Mouse (Mus musculus) neural tube, embryonic 13.5 days (tissue): Measurements from ENCODE around the gene Tcte1. TPM values are rescaled to one million over a fixed set of nuclear protein-coding genes. Genes with fewer than 3 reads are reported as not detected.

Experiments used
- ATAC-seq: fragments of 200-750 bp; cut with Nextera tagmentation; 2 replicates; pipeline ENCODE4 v1.8.0; 2017; ENCODE audit warnings: low read depth, mild to moderate bottlenecking, moderate TSS enrichment, moderate library complexity
- H3K27ac ChIP-seq: fragments of 300-500 bp; sonication (generic); replicated peaks from 2 replicates; pipeline ENCODE4 v1.5.1; 2015; ENCODE audit warnings: moderate library complexity, mild to moderate bottlenecking, inconsistent platforms
- H3K27me3 ChIP-seq: fragments of 300-500 bp; sonication (generic); 2 replicates; pipeline ENCODE4 v1.6.1; 2015; ENCODE audit warnings: mild to moderate bottlenecking, inconsistent platforms
- H3K36me3 ChIP-seq: fragments of 300-500 bp; sonication (generic); 2 replicates; pipeline ENCODE4 v1.6.1; 2015; ENCODE audit warnings: mild to moderate bottlenecking, inconsistent platforms
- H3K4me1 ChIP-seq: fragments of 300-500 bp; sonication (generic); replicated peaks from 2 replicates; pipeline ENCODE4 v1.6.1; 2015; ENCODE audit warnings: inconsistent platforms
- H3K4me2 ChIP-seq: fragments of 300-500 bp; sonication (generic); 2 replicates; pipeline ENCODE4 v1.6.1; 2015; ENCODE audit warnings: inconsistent platforms, mild to moderate bottlenecking, moderate library complexity
- H3K4me3 ChIP-seq: fragments of 300-500 bp; sonication (generic); 2 replicates; pipeline ENCODE4 v1.5.1; 2015; ENCODE audit warnings: mild to moderate bottlenecking, inconsistent platforms
- H3K9ac ChIP-seq: fragments of 300-500 bp; sonication (generic); 2 replicates; pipeline ENCODE4 v1.6.1; 2015; ENCODE audit warnings: moderate library complexity, mild to moderate bottlenecking, inconsistent platforms
- H3K9me3 ChIP-seq: fragments of 300-500 bp; sonication (generic); 2 replicates; pipeline ENCODE4 v1.6.1; 2016; ENCODE audit warnings: inconsistent platforms
- WGBS: fragments of 180-500 bp; shearing (Covaris S2); methylation state at CpG from one replicate; pipeline ENCODE4 v1.1.7; 2015; 5-methylcytosine and 5-hydroxymethylcytosine counted together
- polyA plus RNA-seq: library from polyadenylated mRNA; unstranded; fragments of >200 nt; fragmentation: Nextera tagmentation; extraction: Ambion mirVana; gene quantifications from 2 replicates; pipeline ENCODE4 v1.2.1, GENCODE M21; 2015

Tcte1 gene
- polyA plus RNA-seq, 1 experiment from 2014 or later: 3.3 TPM

DNA sequence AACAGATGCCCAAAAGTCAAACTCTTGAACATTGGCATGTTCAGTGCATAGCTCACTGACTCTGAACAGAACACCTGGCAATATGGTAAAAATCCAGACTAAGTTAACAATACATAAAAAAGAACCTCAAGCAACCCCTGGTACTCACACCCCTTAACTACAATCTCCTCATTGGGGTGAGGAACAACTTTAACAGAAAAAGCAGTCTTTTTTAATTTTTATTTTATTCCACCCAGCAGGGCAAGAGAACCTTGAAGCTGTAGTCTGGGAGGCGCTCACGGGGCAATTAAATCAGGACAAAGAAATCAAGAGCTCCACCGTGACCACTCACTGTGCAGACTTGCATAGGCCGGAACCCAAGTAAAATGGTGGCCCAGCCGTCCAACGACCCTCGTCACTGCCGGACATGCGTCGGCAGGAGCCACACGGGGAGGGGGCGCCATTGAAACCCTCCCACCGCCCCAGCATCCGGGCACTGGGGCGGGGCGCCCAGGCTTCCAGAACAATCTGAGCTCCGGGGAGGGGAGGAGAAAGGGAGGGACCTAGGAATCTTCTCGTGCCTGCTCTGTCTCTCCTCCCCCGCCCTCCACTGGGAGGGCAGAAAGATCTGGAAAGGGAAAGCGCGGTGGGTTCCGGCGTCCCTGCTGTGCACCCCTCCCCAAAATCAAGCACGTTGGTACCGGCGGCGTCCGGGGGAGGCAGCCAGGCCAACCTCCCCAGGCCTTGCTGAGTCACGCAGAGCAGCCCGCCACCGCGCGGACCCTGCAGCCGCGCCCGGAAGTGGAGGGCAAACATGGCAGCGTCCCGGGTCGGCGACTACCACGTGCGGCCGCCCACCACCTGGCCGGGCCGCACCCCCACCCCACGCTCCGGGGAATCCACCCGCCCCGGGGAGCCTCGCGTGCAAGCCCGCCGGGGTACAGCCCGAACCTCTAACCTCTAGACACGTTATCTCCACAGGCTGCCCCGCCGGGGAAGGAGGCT lies 49.2 kb downstream of the Tcte1 start:
- Histone ChIP-seq H3K4me1 (peaks cover 59% of the 10 kb centered on the region), H3K4me3 (peak overlapping the region; percentile 100)
- ATAC-seq: peak; percentile 59

DNA sequence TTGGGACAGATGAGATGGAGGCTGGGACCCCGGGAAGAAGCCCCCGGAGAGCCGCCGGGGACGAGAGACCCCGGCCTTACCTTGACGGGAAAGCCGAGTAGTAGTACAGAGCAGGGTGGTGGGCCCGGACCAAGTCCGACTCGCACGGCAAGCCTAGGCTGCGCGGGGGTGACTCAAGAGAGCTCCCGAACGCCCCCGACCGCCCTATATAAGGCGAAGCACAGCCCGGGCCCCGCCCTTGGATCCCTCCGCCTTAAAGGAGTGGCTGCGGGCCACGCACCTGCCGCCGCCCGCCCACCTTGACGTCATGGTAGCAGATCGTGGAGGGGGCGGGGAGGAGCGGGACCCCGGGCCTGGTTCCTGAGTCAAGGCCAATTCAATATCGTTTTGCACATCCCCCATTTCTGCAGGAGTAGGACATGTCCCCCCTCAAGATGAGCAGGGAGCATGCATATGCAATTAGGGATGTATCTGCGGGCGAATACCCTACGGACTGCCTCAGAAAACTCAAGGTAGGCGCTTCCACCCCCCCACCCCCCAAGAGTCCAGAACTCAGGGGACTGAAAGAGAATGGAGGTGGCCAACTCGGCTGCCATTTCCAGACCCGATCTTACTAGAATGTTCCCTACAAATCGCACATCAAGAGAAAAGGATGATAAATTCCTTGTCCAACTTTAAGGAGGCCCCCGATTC lies 50.0 kb downstream of the Tcte1 start, which contains the start of gene Hsp90ab1:
Hsp90ab1 (minus strand) TSS at position 185 of the 693 bp plus-strand sequence.
- Histone ChIP-seq H3K9ac (peak within 1 kb of the TSS; percentile 100), H3K4me3 (peak within 1 kb of the TSS; percentile 100), H3K4me2 (peak within 1 kb of the TSS; percentile 81), H3K36me3 (peaks cover 35% of the 10 kb centered on the region), H3K9me3 (no peaks in the 10 kb centered on the region), H3K27ac (peak within 1 kb of the TSS; percentile 99), H3K4me1 (peaks cover 52% of the 10 kb centered on the region), H3K27me3 (no peaks in the 10 kb centered on the region)
- WGBS: under 1% methylated on average over 41 of the region's 41 CpGs
- ATAC-seq: peak; percentile 86

More for the DNA sequence above, 49.2 kb downstream of the Tcte1 start:
- WGBS: under 1% methylated on average over 54 of the region's 57 CpGs
- Histone ChIP-seq H3K27ac (peak overlapping the region; percentile 99), H3K27me3 (no peaks in the 10 kb centered on the region), H3K9me3 (no peaks in the 10 kb centered on the region), H3K9ac (peak overlapping the region; percentile 100), H3K4me2 (peak overlapping the region; percentile 81), H3K36me3 (peaks cover 44% of the 10 kb centered on the region)

DNA sequence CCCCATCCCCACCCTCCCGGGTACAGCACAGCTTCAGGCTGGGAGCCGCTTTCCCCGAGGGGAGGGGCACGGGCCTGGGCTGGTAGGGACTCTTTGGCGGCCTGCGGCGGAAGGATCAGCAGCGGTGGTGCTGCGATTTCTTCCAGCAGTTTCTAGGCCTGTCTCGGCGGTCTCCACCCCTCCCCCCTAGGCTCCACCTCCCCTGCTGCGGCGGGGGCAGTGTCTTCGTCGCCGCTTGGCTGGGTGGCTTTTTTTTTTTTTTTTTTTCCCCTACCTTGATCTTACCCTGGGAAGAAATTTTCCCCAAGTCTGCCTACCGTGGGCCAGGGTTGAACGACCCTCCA lies 50.5 kb downstream of the Tcte1 start:
- Histone ChIP-seq H3K4me3 (peak overlapping the region; percentile 100), H3K27ac (peak overlapping the region; percentile 99), H3K36me3 (peaks cover 30% of the 10 kb centered on the region), H3K4me2 (peak overlapping the region; percentile 81), H3K9ac (peak overlapping the region; percentile 100), H3K27me3 (no peaks in the 10 kb centered on the region), H3K4me1 (peaks cover 47% of the 10 kb centered on the region), H3K9me3 (no peaks in the 10 kb centered on the region)
- 1% methylated on average over 16 of the region's 18 CpGs for WGBS
- ATAC-seq: peak; percentile 72

DNA sequence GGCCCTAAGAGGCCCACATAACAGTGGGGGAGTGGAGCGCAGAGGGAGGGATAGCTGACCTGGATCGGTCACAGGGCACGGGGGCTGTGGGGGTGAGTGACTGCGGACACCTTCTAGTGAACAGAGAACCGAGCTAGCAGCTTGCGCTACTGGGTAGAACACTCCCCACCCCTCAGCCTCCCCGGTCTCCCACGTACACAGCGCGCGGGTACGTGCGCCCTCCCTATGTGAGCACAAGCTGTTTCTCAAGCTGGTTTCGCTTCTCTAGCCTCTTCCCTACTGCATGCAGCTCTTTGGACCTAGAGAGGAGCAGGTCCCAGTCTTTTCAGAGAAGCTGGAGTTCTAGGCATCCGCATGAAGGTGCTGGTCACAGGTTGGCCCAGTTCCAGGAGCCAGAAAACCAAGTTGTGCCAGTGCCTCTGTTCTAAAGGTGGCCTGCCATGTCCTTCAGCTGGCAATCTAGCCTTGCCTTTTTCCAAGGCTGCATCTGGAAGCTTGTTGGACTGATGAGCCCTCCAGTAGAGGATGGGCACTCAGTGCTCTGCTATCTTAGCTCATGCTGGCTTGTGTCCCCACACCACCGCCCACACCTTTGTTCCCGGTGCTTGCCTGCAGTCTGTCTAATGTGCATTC lies 51.0 kb downstream of the Tcte1 start:
- no peaks in the 10 kb centered on the region for H3K27me3 ChIP-seq

DNA sequence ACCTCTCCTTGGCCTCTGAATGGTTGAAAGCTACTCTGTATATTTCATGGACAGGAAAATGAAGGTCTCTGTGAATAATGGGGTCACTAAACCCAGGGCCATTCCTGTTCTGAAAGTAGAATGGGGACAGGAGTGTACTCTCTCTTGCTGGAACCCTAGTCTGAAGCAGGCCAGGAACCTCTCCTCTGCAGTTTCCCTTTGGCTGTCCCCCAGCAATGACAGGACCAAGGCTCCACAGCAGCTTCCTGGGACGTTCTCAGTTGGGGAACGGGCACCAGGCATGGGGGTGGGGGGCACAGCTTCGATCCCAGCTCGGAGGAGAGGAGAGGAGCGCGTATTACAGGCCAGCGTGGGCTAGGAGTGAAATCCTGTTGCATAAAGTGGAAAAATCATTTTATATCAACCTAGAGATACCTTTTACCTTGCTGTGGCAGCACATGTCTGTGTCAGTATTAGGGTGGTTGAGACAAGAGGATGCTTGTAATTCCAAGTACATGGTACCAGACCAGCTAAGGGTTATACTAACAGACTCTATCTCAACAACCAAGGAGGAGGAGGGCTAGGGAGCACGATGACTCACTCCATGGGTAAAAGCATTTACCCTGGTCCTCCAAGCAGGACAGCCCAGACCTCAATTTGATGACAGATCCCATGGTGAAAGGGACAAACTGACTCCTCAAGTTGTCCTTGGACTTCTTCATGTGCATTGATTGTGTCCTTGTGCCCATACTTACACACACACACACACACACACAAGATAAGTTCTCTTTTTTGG lies 52.1 kb downstream of the Tcte1 start:
- Histone ChIP-seq H3K27me3 (no peaks in the 10 kb centered on the region), H3K9ac (peak overlapping the region; percentile 100), H3K4me2 (peak overlapping the region; percentile 81), H3K27ac (peak overlapping the region; percentile 99), H3K9me3 (no peaks in the 10 kb centered on the region), H3K36me3 (peaks cover 15% of the 10 kb centered on the region), H3K4me3 (peak overlapping the region; percentile 100; the same call in 1 of the 2 replicates), H3K4me1 (peaks cover 31% of the 10 kb centered on the region)
- WGBS: 93% methylated on average over 8 of the region's 8 CpGs
- no peak for ATAC-seq

More for the DNA sequence above, 51.0 kb downstream of the Tcte1 start:
- peaks cover 42% of the 10 kb centered on the region for H3K4me1 ChIP-seq
- peaks cover 25% of the 10 kb centered on the region for H3K36me3 ChIP-seq
- H3K27ac ChIP-seq: peak overlapping the region; percentile 99
- peak overlapping the region; percentile 100 for H3K4me3 ChIP-seq
- peak overlapping the region; percentile 81 for H3K4me2 ChIP-seq
- WGBS: 3% methylated on average over 17 of the region's 17 CpGs
- no peaks in the 10 kb centered on the region for H3K9me3 ChIP-seq
- peak; percentile 62 for ATAC-seq
- H3K9ac ChIP-seq: peak overlapping the region; percentile 100

DNA sequence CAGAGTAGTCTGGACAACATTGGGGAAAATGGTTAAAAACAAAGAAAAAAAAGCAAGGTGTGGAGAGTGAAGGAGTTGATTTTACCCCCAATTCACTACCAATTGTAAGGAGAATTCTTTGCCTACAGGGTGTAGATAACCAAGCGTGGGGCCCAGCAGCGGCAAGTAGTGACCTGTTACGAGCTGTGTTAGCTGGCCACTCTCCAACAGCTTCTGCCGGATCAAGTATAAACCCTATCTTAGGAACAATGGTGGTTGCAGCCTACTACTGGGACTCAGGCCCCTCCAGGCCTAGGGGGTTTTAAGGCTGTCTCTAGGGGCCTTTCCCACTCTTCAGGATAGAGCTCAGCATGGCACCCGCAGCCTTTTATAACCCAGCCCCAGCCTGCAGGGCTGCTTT lies 55.0 kb downstream of the Tcte1 start:
- Histone ChIP-seq H3K9ac (no peak overlapping the region), H3K4me1 (peaks cover 22% of the 10 kb centered on the region), H3K27me3 (no peaks in the 10 kb centered on the region), H3K27ac (no peak overlapping the region; the same call in 1 of the 2 replicates), H3K9me3 (no peaks in the 10 kb centered on the region), H3K36me3 (no peaks in the 10 kb centered on the region), H3K4me2 (no peak overlapping the region), H3K4me3 (no peak overlapping the region)
- 52% methylated on average over 5 of the region's 5 CpGs for WGBS
- no peak for ATAC-seq

DNA sequence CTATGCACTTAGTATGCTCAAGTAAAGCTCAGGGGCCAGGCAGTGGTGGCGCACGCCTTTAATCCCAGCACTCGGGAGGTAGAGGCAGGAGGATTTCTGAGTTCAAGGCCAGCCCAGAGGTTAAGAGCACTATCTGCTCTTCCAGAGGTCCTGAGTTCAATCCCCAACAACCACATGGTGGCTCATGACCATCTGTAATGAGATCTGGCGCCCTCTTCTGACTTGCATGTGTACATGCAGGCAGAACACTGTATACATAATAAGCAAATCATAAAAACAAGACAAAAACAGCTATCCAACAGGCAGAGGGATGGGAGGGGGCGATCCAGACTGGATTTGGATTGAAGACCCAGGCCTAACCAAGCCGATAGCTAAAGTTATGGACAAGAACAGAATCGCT lies 55.6 kb downstream of the Tcte1 start:
- Histone ChIP-seq H3K4me2 (no peak overlapping the region), H3K36me3 (no peaks in the 10 kb centered on the region), H3K9me3 (no peaks in the 10 kb centered on the region), H3K4me3 (no peak overlapping the region), H3K4me1 (peaks cover 22% of the 10 kb centered on the region), H3K27ac (no peak overlapping the region), H3K27me3 (no peaks in the 10 kb centered on the region), H3K9ac (no peak overlapping the region)
- 71% methylated on average over 7 of the region's 7 CpGs for whole genome bisulfite sequencing
- ATAC-seq: no peak

DNA sequence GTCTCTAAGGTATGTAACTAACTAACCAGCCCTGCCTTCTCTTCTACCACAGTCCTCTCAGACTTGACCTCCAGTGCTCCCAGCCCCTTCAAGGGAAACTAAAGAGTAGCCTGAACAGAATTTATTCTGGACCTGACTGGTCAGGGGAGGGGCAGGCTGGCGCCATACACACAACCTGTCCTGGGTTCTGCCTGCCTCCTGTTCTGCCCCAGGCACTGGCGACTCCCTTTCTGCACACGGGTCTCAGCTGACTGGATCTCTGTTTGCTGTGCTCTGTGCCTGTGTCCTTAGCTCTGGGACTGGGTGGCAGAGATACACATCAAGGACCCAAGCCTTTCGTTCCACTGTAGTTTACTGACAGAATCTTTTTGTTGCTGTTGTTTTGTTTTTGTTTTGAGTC lies 56.3 kb downstream of the Tcte1 start:
- ATAC-seq: no peak
- Histone ChIP-seq H3K27me3 (no peaks in the 10 kb centered on the region), H3K4me3 (no peak overlapping the region), H3K4me1 (peaks cover 24% of the 10 kb centered on the region), H3K36me3 (no peaks in the 10 kb centered on the region), H3K27ac (no peak overlapping the region), H3K4me2 (no peak overlapping the region), H3K9me3 (no peaks in the 10 kb centered on the region), H3K9ac (no peak overlapping the region)
- WGBS: 88% methylated on average over 4 of the region's 4 CpGs

DNA sequence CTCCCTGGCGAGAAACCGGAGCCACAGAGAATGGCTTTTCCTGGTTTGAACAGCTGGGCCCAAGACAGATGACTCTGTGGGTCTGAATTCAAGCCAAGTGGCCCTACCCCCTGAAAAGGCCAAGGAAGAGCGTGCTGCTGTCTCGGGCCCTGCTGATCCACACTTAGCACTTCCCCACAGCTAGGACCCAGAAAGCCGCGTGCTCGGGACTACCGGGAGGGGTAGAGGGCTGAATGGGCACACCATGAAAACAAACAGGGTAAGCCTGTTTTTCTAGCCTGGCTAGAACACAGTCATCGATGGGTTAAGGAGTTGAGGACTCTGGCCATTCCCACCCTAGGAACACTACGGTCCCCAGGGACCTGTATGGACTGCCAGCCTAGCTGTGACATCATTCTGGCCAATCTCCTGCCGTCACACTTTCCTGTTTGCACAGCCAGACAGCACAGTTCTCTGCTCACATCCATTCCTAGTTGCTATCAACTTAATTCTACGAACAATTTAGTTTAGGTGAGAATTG lies 57.8 kb downstream of the Tcte1 start:
- peak overlapping the region; percentile 66 for H3K27ac ChIP-seq
- WGBS: 44% methylated on average over 12 of the region's 12 CpGs
- 0 out of 2 replicates have a peak, but pooled peaks have one; percentile 12 for ATAC-seq

DNA sequence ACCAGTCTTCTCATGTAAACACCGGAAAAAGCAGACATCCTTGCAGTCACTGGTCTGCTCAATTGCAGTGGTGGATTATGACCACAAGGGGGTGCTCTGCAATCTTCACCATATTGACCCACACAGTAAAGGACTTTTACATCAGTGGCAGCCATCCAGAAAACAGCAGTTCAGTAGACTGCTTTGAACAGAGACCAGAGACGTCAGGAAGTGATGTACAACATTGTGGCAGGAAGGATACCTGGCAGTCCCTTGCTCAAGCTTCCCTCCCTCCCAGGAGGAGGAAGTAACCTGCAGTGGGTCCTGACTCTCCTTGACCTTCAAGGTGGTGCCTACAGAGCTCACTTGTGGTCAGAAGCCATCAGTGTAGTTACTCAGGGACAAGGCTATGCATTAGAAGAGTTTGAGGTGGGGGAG lies 58.3 kb downstream of the Tcte1 start:
- no peaks in the 10 kb centered on the region for H3K9me3 ChIP-seq
- no peaks in the 10 kb centered on the region for H3K27me3 ChIP-seq
- 11% methylated on average over 2 of the region's 2 CpGs for WGBS
- H3K4me1 ChIP-seq: peaks cover 25% of the 10 kb centered on the region
- H3K4me2 ChIP-seq: no peak overlapping the region
- H3K27ac ChIP-seq: no peak overlapping the region
- H3K4me3 ChIP-seq: no peak overlapping the region
- peaks cover 3% of the 10 kb centered on the region; the same call in 1 of the 2 replicates for H3K36me3 ChIP-seq
- ATAC-seq: no peak
- no peak overlapping the region for H3K9ac ChIP-seq

More for the DNA sequence above, 57.8 kb downstream of the Tcte1 start:
- Histone ChIP-seq H3K4me3 (no peak overlapping the region), H3K9me3 (no peaks in the 10 kb centered on the region), H3K36me3 (no peaks in the 10 kb centered on the region), H3K4me1 (peaks cover 25% of the 10 kb centered on the region), H3K9ac (peak overlapping the region; percentile 31; the same call in 1 of the 2 replicates), H3K27me3 (no peaks in the 10 kb centered on the region), H3K4me2 (no peak overlapping the region)

DNA sequence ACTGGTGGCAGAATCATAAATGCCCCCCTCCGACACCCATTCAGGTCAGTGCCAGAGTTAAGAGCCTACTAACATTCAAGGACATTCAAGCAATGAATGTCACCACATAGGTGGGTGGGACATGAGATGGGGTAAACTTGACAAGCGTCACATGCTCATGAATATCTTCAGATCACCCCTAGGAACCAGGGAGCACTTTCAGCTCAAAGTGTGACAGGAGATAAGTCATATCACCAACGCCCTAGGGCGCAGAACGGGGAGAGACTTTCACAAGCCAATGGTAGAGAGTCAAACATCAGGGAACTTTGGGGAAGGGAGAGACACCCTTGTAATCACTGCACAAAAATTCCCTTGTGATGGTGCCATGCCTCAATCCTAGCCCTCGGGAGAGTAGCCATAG lies 59.0 kb downstream of the Tcte1 start:
- Histone ChIP-seq H3K36me3 (peaks cover 9% of the 10 kb centered on the region; the same call in 1 of the 2 replicates), H3K27me3 (no peaks in the 10 kb centered on the region), H3K4me2 (no peak overlapping the region), H3K4me1 (peaks cover 25% of the 10 kb centered on the region), H3K9me3 (no peaks in the 10 kb centered on the region), H3K4me3 (no peak overlapping the region), H3K9ac (no peak overlapping the region), H3K27ac (no peak overlapping the region)
- ATAC-seq: no peak
- WGBS: 90% methylated on average over 6 of the region's 6 CpGs
